Mouse (Mus musculus): ENCODE results near the gene Vamp9. TPM values are rescaled to one million over a fixed set of nuclear protein-coding genes. Genes with fewer than 3 reads are reported as not detected.

Vamp9 gene
- total RNA-seq (2021) (under 1 TPM in 1 of 2 experiments, not detected in 1; 0.36 TPM), polyA plus RNA-seq (2012; rRNA removed) (not detected in 2 replicates)
- long read RNA-seq, partial matches to known transcripts, result 0 of 1 reads
- long read RNA-seq, other reads (novel, unspliced or antisense), result 1 of 1 reads

- H3K79me2 ChIP-seq (replicated peaks; ENCODE audit: control insufficient read depth, insufficient read depth, low read length), result no peaks in the 10 kb centered on the region
- H3K27ac ChIP-seq, result peak within 1 kb of the TSS; percentile 89
- peak; percentile 96 to 97 for DNase-seq
- WGBS, result 4% methylated on average over 49 of the region's 49 CpGs
- H3K4me3 ChIP-seq, result peak within 1 kb of the TSS; percentile 61
- peaks cover 1% of the 10 kb centered on the region; the same call in 1 of the 2 replicates for H3K4me1 ChIP-seq (ENCODE audit: control insufficient read depth, insufficient read depth, low read length)
- H3K27me3 ChIP-seq (ENCODE audit: control insufficient read depth, insufficient read depth, low read length), result no peaks in the 10 kb centered on the region
- H3K36me3 ChIP-seq (ENCODE audit: control insufficient read depth, insufficient read depth, low read length), result no peaks in the 10 kb centered on the region
- intact Hi-C loops (cut with DNase I), result loop anchor here (5.0 kb wide), 1 partner anchor 71 kb away; the partner anchor contains the start of genes 4930524J08Rik and Hnrnpd
- TF ChIP-seq CTCF (IDR thresholded peaks at IDR 0.05), result peak; percentile 77
- TF ChIP-seq POLR2A (IDR thresholded peaks at IDR 0.05; ENCODE audit: insufficient read depth, low read depth, low read length), result peak; percentile 52; the same call in 1 of the 2 replicates
- TF ChIP-seq EP300 (IDR thresholded peaks at IDR 0.05; ENCODE audit: insufficient read depth, low read depth, low read length), result no peak
- peak within 1 kb of the TSS; percentile 68 for H3K9ac ChIP-seq (ENCODE audit: low read depth, low read length)
These were observed at the start of gene Vamp9 for GRCm38 (mm10) chr5:99906181-99906956. Gene Vamp9, plus strand, starts transcription at chr5:99906254.

GRCm38 (mm10) chr5:99857106-99857637, 48.9 kb upstream of the Vamp9 start:
- WGBS, result 33% methylated on average over 14 of the region's 14 CpGs
- no peak for DNase-seq
- no peaks in the 10 kb centered on the region for H3K27me3 ChIP-seq (ENCODE audit: control insufficient read depth, insufficient read depth, low read length)
- H3K4me3 ChIP-seq, result no peak overlapping the region
- H3K4me1 ChIP-seq (ENCODE audit: control insufficient read depth, insufficient read depth, low read length), result no peaks in the 10 kb centered on the region
- intact Hi-C loops (cut with DNase I), result no loop called here
- H3K27ac ChIP-seq, result no peak overlapping the region
- no peaks in the 10 kb centered on the region for H3K79me2 ChIP-seq (replicated peaks; ENCODE audit: control insufficient read depth, insufficient read depth, low read length)
- TF ChIP-seq POLR2A (IDR thresholded peaks at IDR 0.05; ENCODE audit: insufficient read depth, low read depth, low read length) (no peak), EP300 (IDR thresholded peaks at IDR 0.05; ENCODE audit: insufficient read depth, low read depth, low read length) (no peak), CTCF (IDR thresholded peaks at IDR 0.05) (no peak)
- H3K36me3 ChIP-seq (ENCODE audit: control insufficient read depth, insufficient read depth, low read length), result no peaks in the 10 kb centered on the region
- H3K9ac ChIP-seq (ENCODE audit: low read depth, low read length), result no peak overlapping the region

- intact Hi-C loops (cut with DNase I), result no loop called here
- no peaks in the 10 kb centered on the region for H3K36me3 ChIP-seq (ENCODE audit: control insufficient read depth, insufficient read depth, low read length)
- H3K27me3 ChIP-seq (ENCODE audit: control insufficient read depth, insufficient read depth, low read length), result no peaks in the 10 kb centered on the region
- 64% methylated on average over 13 of the region's 13 CpGs for WGBS
- no peak for DNase-seq
- no peak overlapping the region for H3K4me3 ChIP-seq
- no peaks in the 10 kb centered on the region for H3K4me1 ChIP-seq (ENCODE audit: control insufficient read depth, insufficient read depth, low read length)
- TF ChIP-seq CTCF (IDR thresholded peaks at IDR 0.05) (no peak), EP300 (IDR thresholded peaks at IDR 0.05; ENCODE audit: insufficient read depth, low read depth, low read length) (no peak), POLR2A (IDR thresholded peaks at IDR 0.05; ENCODE audit: insufficient read depth, low read depth, low read length) (no peak)
- H3K79me2 ChIP-seq (replicated peaks; ENCODE audit: control insufficient read depth, insufficient read depth, low read length), result no peaks in the 10 kb centered on the region
- no peak overlapping the region for H3K9ac ChIP-seq (ENCODE audit: low read depth, low read length)
- H3K27ac ChIP-seq, result no peak overlapping the region
These were observed 46.2 kb upstream of the Vamp9 start for GRCm38 (mm10) chr5:99859637-99860433.

- DNase-seq, result no peak
- H3K4me3 ChIP-seq, result no peak overlapping the region
- no peak overlapping the region for H3K27ac ChIP-seq
- intact Hi-C loops (cut with DNase I), result no loop called here
- no peak overlapping the region for H3K9ac ChIP-seq (ENCODE audit: low read depth, low read length)
- H3K79me2 ChIP-seq (replicated peaks; ENCODE audit: control insufficient read depth, insufficient read depth, low read length), result no peaks in the 10 kb centered on the region
- H3K36me3 ChIP-seq (ENCODE audit: control insufficient read depth, insufficient read depth, low read length), result no peaks in the 10 kb centered on the region
- no peaks in the 10 kb centered on the region; the same call in 1 of the 2 replicates for H3K27me3 ChIP-seq (ENCODE audit: control insufficient read depth, insufficient read depth, low read length)
- H3K4me1 ChIP-seq (ENCODE audit: control insufficient read depth, insufficient read depth, low read length), result no peaks in the 10 kb centered on the region
- TF ChIP-seq EP300 (IDR thresholded peaks at IDR 0.05; ENCODE audit: insufficient read depth, low read depth, low read length) (no peak), CTCF (IDR thresholded peaks at IDR 0.05) (no peak), POLR2A (IDR thresholded peaks at IDR 0.05; ENCODE audit: insufficient read depth, low read depth, low read length) (no peak)
- 66% methylated on average over 6 of the region's 6 CpGs for WGBS
These were observed 44.2 kb upstream of the Vamp9 start for GRCm38 (mm10) chr5:99861816-99862215.

- intact Hi-C loops (cut with DNase I), result no loop called here
- Histone ChIP-seq H3K4me1 (ENCODE audit: control insufficient read depth, insufficient read depth, low read length) (no peaks in the 10 kb centered on the region), H3K27me3 (ENCODE audit: control insufficient read depth, insufficient read depth, low read length) (no peaks in the 10 kb centered on the region; the same call in 1 of the 2 replicates), H3K27ac (no peak overlapping the region), H3K79me2 (replicated peaks; ENCODE audit: control insufficient read depth, insufficient read depth, low read length) (no peaks in the 10 kb centered on the region), H3K9ac (ENCODE audit: low read depth, low read length) (no peak overlapping the region), H3K4me3 (no peak overlapping the region), H3K36me3 (ENCODE audit: control insufficient read depth, insufficient read depth, low read length) (no peaks in the 10 kb centered on the region)
- 73% methylated on average over 13 of the region's 13 CpGs for WGBS
- TF ChIP-seq CTCF (IDR thresholded peaks at IDR 0.05) (no peak), POLR2A (IDR thresholded peaks at IDR 0.05; ENCODE audit: insufficient read depth, low read depth, low read length) (no peak), EP300 (IDR thresholded peaks at IDR 0.05; ENCODE audit: insufficient read depth, low read depth, low read length) (no peak)
- no peak for DNase-seq
These were observed 42.2 kb upstream of the Vamp9 start for GRCm38 (mm10) chr5:99863656-99864380.
